Mouse (Mus musculus) heart, embryonic 11.5 days (tissue): ENCODE measurements around the gene Mgp. TPM values are rescaled to one million over a fixed set of nuclear protein-coding genes. Genes with fewer than 3 reads are reported as not detected.
A peak's percentile ranks its signal among the peaks of the same experiment; 100 is the strongest.

Source experiments
- ATAC-seq: fragments of 200-750 bp; cut with Nextera tagmentation; replicated peaks from 2 replicates; pipeline ENCODE4 v1.8.0; 2017; ENCODE audit warnings: moderate library complexity; ENCODE audit not compliant: insufficient number of reproducible peaks, low FRiP score, low TSS enrichment
- H3K27ac ChIP-seq: fragments of 300-500 bp; sonication (generic); 2 replicates; pipeline ENCODE4 v1.5.1; 2014; ENCODE audit warnings: mild to moderate bottlenecking, low read depth, low read length
- H3K27me3 ChIP-seq: fragments of 300-500 bp; sonication (generic); 2 replicates; pipeline ENCODE4 v1.6.1; 2014; ENCODE audit warnings: mild to moderate bottlenecking, low read length, mixed read lengths; ENCODE audit not compliant: control insufficient read depth, insufficient read depth
- H3K36me3 ChIP-seq: fragments of 300-500 bp; sonication (generic); 2 replicates; pipeline ENCODE4 v1.6.1; 2014; ENCODE audit warnings: mild to moderate bottlenecking, low read length, moderate library complexity, mixed read lengths; ENCODE audit not compliant: control insufficient read depth, insufficient read depth
- H3K4me1 ChIP-seq: fragments of 300-500 bp; sonication (generic); 2 replicates; pipeline ENCODE4 v1.6.1; 2014; ENCODE audit warnings: low read length; ENCODE audit not compliant: control insufficient read depth, insufficient read depth
- H3K4me2 ChIP-seq: fragments of 300-500 bp; sonication (generic); 2 replicates; pipeline ENCODE4 v1.6.1; 2014; ENCODE audit warnings: mild to moderate bottlenecking, moderate library complexity
- H3K4me3 ChIP-seq: fragments of 300-500 bp; sonication (generic); 2 replicates; pipeline ENCODE4 v1.5.1; 2014; ENCODE audit warnings: low read depth, low read length
- H3K9ac ChIP-seq: fragments of 300-500 bp; sonication (generic); 2 replicates; pipeline ENCODE4 v1.6.1; 2014; ENCODE audit warnings: mild to moderate bottlenecking, low read depth, low read length, moderate library complexity
- H3K9me3 ChIP-seq: fragments of 300-500 bp; sonication (generic); replicated peaks from 2 replicates; pipeline ENCODE4 v1.6.1; 2016; ENCODE audit warnings: low read length; ENCODE audit not compliant: control insufficient read depth
- WGBS: fragments of 180-500 bp; shearing (Covaris S2); extraction: QIAGEN DNeasy Blood & Tissue Kit; methylation state at CpG from one replicate; pipeline ENCODE4 v1.1.7; 2014; ENCODE audit not compliant: insufficient replicate concordance; 5-methylcytosine and 5-hydroxymethylcytosine counted together
- polyA plus RNA-seq: library from polyadenylated mRNA; unstranded; fragments of >200 nt; fragmentation: Nextera tagmentation; extraction: Ambion mirVana; gene quantifications from 2 replicates; pipeline ENCODE4 v1.2.1, GENCODE M21; 2014

Gene Mgp
- polyA plus RNA-seq, 1 experiment from 2014 or later = 75.1 TPM

GRCm38 (mm10) chr6:136854361-136854781, 21.3 kb downstream of the Mgp start:
- no peaks in the 10 kb centered on the region for H3K9me3 ChIP-seq
- peaks cover 38% of the 10 kb centered on the region for H3K4me1 ChIP-seq
- peak overlapping the region; percentile 57 for H3K4me2 ChIP-seq
- no peak overlapping the region for H3K9ac ChIP-seq
- no peak for ATAC-seq
- no peaks in the 10 kb centered on the region for H3K27me3 ChIP-seq
- no peak overlapping the region for H3K4me3 ChIP-seq
- no peaks in the 10 kb centered on the region for H3K36me3 ChIP-seq
- WGBS = 77% methylated on average over 11 of the region's 11 CpGs
- H3K27ac ChIP-seq = no peak overlapping the region

- no peak overlapping the region for H3K4me3 ChIP-seq
- H3K4me1 ChIP-seq = peaks cover 25% of the 10 kb centered on the region
- H3K9ac ChIP-seq = no peak overlapping the region
- no peak overlapping the region; the same call in 1 of the 2 replicates for H3K27ac ChIP-seq
- H3K4me2 ChIP-seq = peak overlapping the region; percentile 2
- ATAC-seq = no peak
- H3K36me3 ChIP-seq = 0 out of 2 replicates have a peak, but pooled peaks cover 3% of the 10 kb centered on the region
- H3K27me3 ChIP-seq = no peaks in the 10 kb centered on the region
- H3K9me3 ChIP-seq = no peaks in the 10 kb centered on the region
- 44% methylated on average over 3 of the region's 3 CpGs for WGBS
Measured at GRCm38 (mm10) chr6:136852762-136853161, 22.9 kb downstream of the Mgp start.

- Histone ChIP-seq H3K4me3 (no peak overlapping the region), H3K36me3 (0 out of 2 replicates have a peak, but pooled peaks cover 3% of the 10 kb centered on the region), H3K9me3 (no peaks in the 10 kb centered on the region), H3K27me3 (no peaks in the 10 kb centered on the region), H3K4me2 (no peak overlapping the region), H3K27ac (no peak overlapping the region; the same call in 1 of the 2 replicates), H3K9ac (no peak overlapping the region), H3K4me1 (peaks cover 21% of the 10 kb centered on the region)
- ATAC-seq = no peak
- WGBS = 86% methylated on average over 4 of the region's 4 CpGs
Measured at GRCm38 (mm10) chr6:136852348-136852747, 23.3 kb downstream of the Mgp start.

- Histone ChIP-seq H3K36me3 (0 out of 2 replicates have a peak, but pooled peaks cover 3% of the 10 kb centered on the region), H3K9ac (no peak overlapping the region), H3K27me3 (no peaks in the 10 kb centered on the region), H3K4me1 (peaks cover 10% of the 10 kb centered on the region), H3K4me3 (no peak overlapping the region), H3K9me3 (no peaks in the 10 kb centered on the region), H3K27ac (peak overlapping the region; percentile 41; the same call in 1 of the 2 replicates), H3K4me2 (no peak overlapping the region)
- 66% methylated on average over 6 of the region's 6 CpGs for WGBS
- ATAC-seq = no peak
Measured at GRCm38 (mm10) chr6:136850267-136850666, 25.4 kb downstream of the Mgp start.

- H3K9me3 ChIP-seq = no peaks in the 10 kb centered on the region
- no peak for ATAC-seq
- 81% methylated on average over 5 of the region's 5 CpGs for WGBS
- H3K4me1 ChIP-seq = peaks cover 6% of the 10 kb centered on the region
- H3K4me3 ChIP-seq = no peak overlapping the region
- no peak overlapping the region for H3K27ac ChIP-seq
- no peaks in the 10 kb centered on the region for H3K27me3 ChIP-seq
- H3K36me3 ChIP-seq = 0 out of 2 replicates have a peak, but pooled peaks cover 3% of the 10 kb centered on the region
- no peak overlapping the region for H3K4me2 ChIP-seq
- no peak overlapping the region for H3K9ac ChIP-seq
Measured at GRCm38 (mm10) chr6:136848971-136849370, 26.7 kb downstream of the Mgp start.

GRCm38 (mm10) chr6:136848399-136848798, 27.2 kb downstream of the Mgp start:
- no peak overlapping the region for H3K9ac ChIP-seq
- H3K4me3 ChIP-seq = no peak overlapping the region
- H3K9me3 ChIP-seq = no peaks in the 10 kb centered on the region
- no peak for ATAC-seq
- no peak overlapping the region for H3K4me2 ChIP-seq
- peaks cover 6% of the 10 kb centered on the region for H3K4me1 ChIP-seq
- H3K27ac ChIP-seq = no peak overlapping the region
- H3K36me3 ChIP-seq = 0 out of 2 replicates have a peak, but pooled peaks cover 3% of the 10 kb centered on the region
- no peaks in the 10 kb centered on the region for H3K27me3 ChIP-seq
- 76% methylated on average over 8 of the region's 8 CpGs for WGBS

GRCm38 (mm10) chr6:136847790-136848189, 27.8 kb downstream of the Mgp start:
- no peak overlapping the region for H3K27ac ChIP-seq
- H3K9me3 ChIP-seq = no peaks in the 10 kb centered on the region
- H3K4me1 ChIP-seq = peaks cover 5% of the 10 kb centered on the region
- no peak overlapping the region for H3K9ac ChIP-seq
- 0 out of 2 replicates have a peak, but pooled peaks cover 3% of the 10 kb centered on the region for H3K36me3 ChIP-seq
- 21% methylated on average over 2 of the region's 2 CpGs for WGBS
- no peak overlapping the region for H3K4me3 ChIP-seq
- no peak for ATAC-seq
- no peaks in the 10 kb centered on the region for H3K27me3 ChIP-seq
- H3K4me2 ChIP-seq = no peak overlapping the region

GRCm38 (mm10) chr6:136847267-136847666, 28.4 kb downstream of the Mgp start:
- WGBS = 85% methylated on average over 3 of the region's 3 CpGs
- H3K36me3 ChIP-seq = 0 out of 2 replicates have a peak, but pooled peaks cover 3% of the 10 kb centered on the region
- H3K27ac ChIP-seq = no peak overlapping the region
- H3K4me2 ChIP-seq = no peak overlapping the region
- H3K9ac ChIP-seq = no peak overlapping the region
- H3K4me1 ChIP-seq = no peaks in the 10 kb centered on the region
- no peak overlapping the region for H3K4me3 ChIP-seq
- H3K9me3 ChIP-seq = no peaks in the 10 kb centered on the region
- no peaks in the 10 kb centered on the region for H3K27me3 ChIP-seq
- no peak for ATAC-seq
